Mouse (Mus musculus): ENCODE measurements at regions not wholly inside any gene's neighbourhood (a gene's known extent, or its start where the extent isn't known, plus 50 kb on each side); places are given as distances from the start of the nearest gene placed in this dataset.

DNA sequence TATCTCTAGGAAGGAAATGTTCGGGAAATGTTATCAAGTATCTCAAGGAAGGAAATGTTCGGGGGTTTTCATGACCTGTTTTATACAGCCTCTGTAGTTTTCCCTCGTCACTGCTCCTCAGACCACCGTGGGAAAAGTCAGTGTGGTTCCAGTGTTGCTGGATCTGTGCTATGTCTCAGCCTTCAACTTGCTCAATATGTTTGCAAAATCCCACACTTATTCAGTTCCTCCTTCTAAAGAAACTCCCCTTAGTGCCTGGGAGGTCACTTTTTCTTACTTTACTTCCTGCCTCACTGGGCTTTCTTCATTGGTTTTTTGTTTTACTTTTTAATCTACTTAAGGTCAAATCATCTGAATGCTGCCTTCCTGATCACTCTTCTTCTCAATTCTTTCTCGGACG is 150.8 kb upstream of the Btg1 start:
- H3K4me3 ChIP-seq (ENCODE audit: low read depth, low read length): no peak overlapping the region
- TF ChIP-seq POLR2A (IDR thresholded peaks at IDR 0.05; ENCODE audit: low read depth, low read length): no peak
- TF ChIP-seq CTCF (IDR thresholded peaks at IDR 0.05; ENCODE audit: extremely low read depth, insufficient read length, insufficient replicate concordance, low read depth, low read length): no peak
- no peak overlapping the region for H3K27ac ChIP-seq (ENCODE audit: insufficient read depth, low read depth, low read length)
- no peaks in the 10 kb centered on the region for H3K4me1 ChIP-seq (ENCODE audit: control insufficient read depth, insufficient read depth, insufficient read length, low read length)
- H3K36me3 ChIP-seq (ENCODE audit: control insufficient read depth, insufficient read depth, low read length): no peaks in the 10 kb centered on the region
- WGBS: 77% methylated on average over 6 of the region's 6 CpGs
- no peaks in the 10 kb centered on the region for H3K27me3 ChIP-seq (ENCODE audit: control insufficient read depth, insufficient read depth, low read length)

DNA sequence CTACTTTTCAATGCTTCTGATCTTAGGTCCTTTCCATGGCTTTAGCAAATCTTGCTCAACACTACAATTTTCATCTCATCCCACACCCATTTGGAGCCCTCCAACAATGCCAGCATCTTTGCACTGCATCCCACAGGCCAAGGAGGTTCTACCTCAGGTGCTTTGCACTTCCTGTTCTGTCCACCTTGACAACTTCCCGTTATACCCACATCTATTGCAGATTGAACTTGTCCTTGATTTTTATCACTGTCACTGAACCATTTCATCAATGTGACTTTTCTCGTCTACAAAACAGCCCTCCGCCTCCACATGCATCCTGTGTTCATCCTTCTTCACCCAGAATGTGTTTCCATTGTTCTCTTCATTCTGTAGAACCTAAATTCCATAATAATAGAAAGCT is 150.0 kb upstream of the Btg1 start:
- Histone ChIP-seq H3K27ac (ENCODE audit: insufficient read depth, low read depth, low read length) (no peak overlapping the region), H3K4me1 (ENCODE audit: control insufficient read depth, insufficient read depth, insufficient read length, low read length) (no peaks in the 10 kb centered on the region), H3K4me3 (ENCODE audit: low read depth, low read length) (no peak overlapping the region), H3K36me3 (ENCODE audit: control insufficient read depth, insufficient read depth, low read length) (no peaks in the 10 kb centered on the region), H3K27me3 (ENCODE audit: control insufficient read depth, insufficient read depth, low read length) (no peaks in the 10 kb centered on the region)
- TF ChIP-seq POLR2A (IDR thresholded peaks at IDR 0.05; ENCODE audit: low read depth, low read length) (no peak), CTCF (IDR thresholded peaks at IDR 0.05; ENCODE audit: extremely low read depth, insufficient read length, insufficient replicate concordance, low read depth, low read length) (no peak)
- 92% methylated on average over 3 of the region's 3 CpGs for WGBS

DNA sequence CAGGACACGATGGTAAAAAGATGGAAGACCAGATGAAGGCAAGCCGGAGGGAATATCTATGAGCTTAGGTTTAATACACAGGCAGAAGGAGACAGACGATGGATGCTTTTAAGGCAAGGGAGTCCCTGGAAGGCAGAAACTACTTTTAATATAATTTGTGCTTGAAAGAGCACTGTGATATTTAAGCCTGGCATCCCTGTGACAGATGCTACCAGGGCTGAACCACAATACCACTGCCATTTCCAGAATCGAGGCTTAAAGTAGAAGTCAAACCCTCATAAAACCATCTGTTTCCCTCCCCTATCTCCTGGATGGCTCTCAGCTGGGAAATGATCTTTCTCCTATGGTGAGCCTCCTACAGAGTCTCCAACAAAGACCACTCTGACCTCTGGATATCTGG is 149.1 kb upstream of the Btg1 start:
- no peaks in the 10 kb centered on the region for H3K4me1 ChIP-seq (ENCODE audit: control insufficient read depth, insufficient read depth, insufficient read length, low read length)
- H3K27ac ChIP-seq (ENCODE audit: insufficient read depth, low read depth, low read length): no peak overlapping the region
- WGBS: 72% methylated on average over 4 of the region's 4 CpGs
- TF ChIP-seq CTCF (IDR thresholded peaks at IDR 0.05; ENCODE audit: extremely low read depth, insufficient read length, insufficient replicate concordance, low read depth, low read length) (no peak), POLR2A (IDR thresholded peaks at IDR 0.05; ENCODE audit: low read depth, low read length) (no peak)
- H3K4me3 ChIP-seq (ENCODE audit: low read depth, low read length): no peak overlapping the region
- no peaks in the 10 kb centered on the region for H3K27me3 ChIP-seq (ENCODE audit: control insufficient read depth, insufficient read depth, low read length)
- H3K36me3 ChIP-seq (ENCODE audit: control insufficient read depth, insufficient read depth, low read length): no peaks in the 10 kb centered on the region

DNA sequence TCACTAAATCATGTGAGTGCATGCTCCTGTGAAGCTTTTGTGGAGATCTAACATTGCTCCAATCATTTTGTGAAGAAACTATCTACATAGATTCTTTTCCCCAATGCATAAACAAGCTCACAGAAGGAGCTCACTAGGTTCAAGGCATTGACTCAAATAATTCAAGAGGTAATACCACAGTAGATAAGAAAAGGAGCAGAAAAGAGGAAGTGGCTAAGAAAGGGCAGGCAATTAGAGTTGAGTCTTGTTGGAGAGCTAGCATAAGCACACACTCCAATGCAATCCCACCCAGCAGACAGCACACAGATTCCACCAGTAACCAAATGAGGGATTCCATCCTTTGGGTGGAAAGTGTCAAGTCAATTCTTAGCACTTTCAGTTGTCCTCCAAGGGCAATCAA is 145.3 kb upstream of the Btg1 start:
- Histone ChIP-seq H3K27ac (ENCODE audit: insufficient read depth, low read depth, low read length) (no peak overlapping the region), H3K4me1 (ENCODE audit: control insufficient read depth, insufficient read depth, insufficient read length, low read length) (no peaks in the 10 kb centered on the region), H3K27me3 (ENCODE audit: control insufficient read depth, insufficient read depth, low read length) (no peaks in the 10 kb centered on the region), H3K36me3 (ENCODE audit: control insufficient read depth, insufficient read depth, low read length) (no peaks in the 10 kb centered on the region), H3K4me3 (ENCODE audit: low read depth, low read length) (no peak overlapping the region)
- TF ChIP-seq CTCF (IDR thresholded peaks at IDR 0.05; ENCODE audit: extremely low read depth, insufficient read length, insufficient replicate concordance, low read depth, low read length) (no peak), POLR2A (IDR thresholded peaks at IDR 0.05; ENCODE audit: low read depth, low read length) (no peak)

DNA sequence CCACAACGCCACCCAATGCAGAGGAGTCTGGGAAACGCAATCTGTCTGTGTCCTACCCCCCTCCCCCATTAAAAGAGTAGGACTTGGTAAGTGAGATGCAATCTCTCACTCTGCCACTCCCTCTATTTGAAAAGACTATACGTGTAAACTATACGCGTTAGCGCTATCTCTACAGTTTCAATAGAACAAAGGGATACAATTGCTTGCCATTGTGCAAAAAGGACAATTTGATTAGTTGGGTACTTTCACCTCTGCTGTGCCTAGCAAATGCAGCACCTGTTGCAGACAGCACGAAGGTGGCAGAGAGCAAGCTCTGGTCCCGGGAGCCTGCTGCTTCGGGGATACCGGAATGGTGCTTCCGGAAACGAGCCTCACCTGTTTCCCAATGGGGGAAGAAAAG is 137.5 kb upstream of the Btg1 start:
- no peaks in the 10 kb centered on the region for H3K4me1 ChIP-seq (ENCODE audit: control insufficient read depth, insufficient read depth, insufficient read length, low read length)
- H3K36me3 ChIP-seq (ENCODE audit: control insufficient read depth, insufficient read depth, low read length): no peaks in the 10 kb centered on the region
- H3K27ac ChIP-seq (ENCODE audit: insufficient read depth, low read depth, low read length): no peak overlapping the region
- TF ChIP-seq POLR2A (IDR thresholded peaks at IDR 0.05; ENCODE audit: low read depth, low read length) (no peak), CTCF (IDR thresholded peaks at IDR 0.05; ENCODE audit: extremely low read depth, insufficient read length, insufficient replicate concordance, low read depth, low read length) (no peak)
- H3K4me3 ChIP-seq (ENCODE audit: low read depth, low read length): no peak overlapping the region
- WGBS: 33% methylated on average over 12 of the region's 12 CpGs
- H3K27me3 ChIP-seq (ENCODE audit: control insufficient read depth, insufficient read depth, low read length): no peaks in the 10 kb centered on the region

DNA sequence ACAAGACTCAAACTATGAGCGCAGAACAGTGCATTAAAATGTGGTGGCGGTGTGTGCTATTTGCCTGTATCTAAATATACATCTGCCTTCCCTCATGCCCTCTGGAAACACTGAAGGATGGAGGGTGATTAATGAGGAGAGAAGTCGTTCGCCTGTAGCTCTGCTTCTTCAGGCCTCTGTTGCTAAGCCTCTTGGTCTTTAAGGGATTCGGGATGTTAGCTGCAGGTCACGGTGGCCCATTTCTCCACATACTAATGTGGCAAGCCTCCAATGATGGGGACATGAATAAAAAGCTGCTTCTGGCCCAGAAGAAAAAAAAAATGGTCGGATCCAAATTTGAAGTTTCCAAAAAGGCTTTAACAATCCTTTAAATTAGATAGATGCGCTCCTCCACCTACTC is 137.0 kb upstream of the Btg1 start:
- 88% methylated on average over 8 of the region's 8 CpGs for WGBS
- H3K27me3 ChIP-seq (ENCODE audit: control insufficient read depth, insufficient read depth, low read length): no peaks in the 10 kb centered on the region
- no peak overlapping the region for H3K27ac ChIP-seq (ENCODE audit: insufficient read depth, low read depth, low read length)
- no peaks in the 10 kb centered on the region for H3K4me1 ChIP-seq (ENCODE audit: control insufficient read depth, insufficient read depth, insufficient read length, low read length)
- H3K36me3 ChIP-seq (ENCODE audit: control insufficient read depth, insufficient read depth, low read length): no peaks in the 10 kb centered on the region
- TF ChIP-seq POLR2A (IDR thresholded peaks at IDR 0.05; ENCODE audit: low read depth, low read length) (no peak), CTCF (IDR thresholded peaks at IDR 0.05; ENCODE audit: extremely low read depth, insufficient read length, insufficient replicate concordance, low read depth, low read length) (no peak)
- no peak overlapping the region for H3K4me3 ChIP-seq (ENCODE audit: low read depth, low read length)

DNA sequence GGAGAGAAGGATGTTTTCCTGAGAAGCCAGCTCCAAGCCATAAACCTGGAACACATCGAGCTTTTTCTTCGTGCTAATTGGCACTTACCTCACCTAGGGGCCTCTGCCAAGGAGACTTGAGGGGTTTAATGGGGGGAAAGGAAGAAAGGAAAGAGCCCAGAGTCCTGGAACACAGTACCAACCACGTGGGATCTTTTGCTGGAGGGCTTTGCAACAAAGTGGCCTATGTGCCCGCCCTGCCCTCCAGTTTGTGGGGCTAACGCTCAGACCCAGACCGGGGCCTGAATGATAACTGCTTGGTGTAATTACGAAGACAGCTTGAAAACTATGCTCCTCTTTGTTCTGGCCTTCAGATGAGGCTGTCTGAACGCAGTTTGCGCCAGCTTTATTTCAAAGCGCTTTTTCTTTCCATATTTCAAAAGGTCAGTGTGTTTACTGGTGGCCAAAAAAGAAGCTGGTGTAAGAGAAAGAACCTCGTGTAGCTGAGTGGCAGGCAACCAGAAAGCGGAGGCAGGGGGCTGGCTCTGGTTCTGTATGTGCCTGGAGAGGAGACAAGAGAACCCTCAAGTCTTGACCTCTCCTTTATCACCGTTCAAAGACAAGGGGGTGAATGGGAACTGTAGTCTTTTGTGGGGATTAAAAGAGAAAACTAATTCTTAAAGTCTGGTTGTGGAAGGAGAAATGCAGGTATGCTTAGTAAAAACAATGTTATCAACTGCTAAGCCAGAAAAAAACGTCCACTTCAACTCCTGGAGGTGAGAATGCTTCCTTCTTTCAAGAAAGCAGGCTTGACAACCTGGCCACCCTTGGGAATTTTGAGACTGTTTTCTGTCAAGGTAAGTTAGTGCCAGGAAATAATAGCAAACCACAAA is 136.1 kb upstream of the Btg1 start:
- Histone ChIP-seq H3K4me1 (ENCODE audit: control insufficient read depth, insufficient read depth, insufficient read length, low read length) (no peaks in the 10 kb centered on the region), H3K36me3 (ENCODE audit: control insufficient read depth, insufficient read depth, low read length) (no peaks in the 10 kb centered on the region), H3K4me3 (ENCODE audit: low read depth, low read length) (no peak overlapping the region), H3K27ac (ENCODE audit: insufficient read depth, low read depth, low read length) (no peak overlapping the region), H3K27me3 (ENCODE audit: control insufficient read depth, insufficient read depth, low read length) (no peaks in the 10 kb centered on the region)
- TF ChIP-seq POLR2A (IDR thresholded peaks at IDR 0.05; ENCODE audit: low read depth, low read length) (no peak), CTCF (IDR thresholded peaks at IDR 0.05; ENCODE audit: extremely low read depth, insufficient read length, insufficient replicate concordance, low read depth, low read length) (no peak)
- WGBS: 75% methylated on average over 14 of the region's 14 CpGs
